Mouse (Mus musculus) cerebellum, adult 2 months (tissue): Measurements from ENCODE around the gene Mrpl24.

Experiments
- CTCF ChIP-seq: fragments of 200-500 bp; IDR thresholded peaks from 2 replicates; pipeline ENCODE4 v1.5.1; 2011; ENCODE audit warnings: low read depth, mild to moderate bottlenecking, control low read depth, low read length, moderate library complexity, borderline replicate concordance; ENCODE audit not compliant: insufficient read depth
- POLR2A ChIP-seq: fragments of 200-500 bp; IDR thresholded peaks from 2 replicates; pipeline ENCODE4 v1.6.1; 2011; ENCODE audit warnings: low read length, control low read depth, borderline replicate concordance; ENCODE audit not compliant: insufficient read depth

GRCm38 (mm10) chr3:87886004-87886365 lies 33.3 kb upstream of the Mrpl24 start:
- TF ChIP-seq POLR2A (no peak), CTCF (no peak)
